Mouse (Mus musculus): ENCODE results near the gene Baiap2. TPM values are rescaled to one million over a fixed set of nuclear protein-coding genes. Genes with fewer than 3 reads are reported as not detected.

The Baiap2 gene
- total RNA-seq, 2 experiments from 2014 or later: 1.8 to 2.6 TPM

DNA sequence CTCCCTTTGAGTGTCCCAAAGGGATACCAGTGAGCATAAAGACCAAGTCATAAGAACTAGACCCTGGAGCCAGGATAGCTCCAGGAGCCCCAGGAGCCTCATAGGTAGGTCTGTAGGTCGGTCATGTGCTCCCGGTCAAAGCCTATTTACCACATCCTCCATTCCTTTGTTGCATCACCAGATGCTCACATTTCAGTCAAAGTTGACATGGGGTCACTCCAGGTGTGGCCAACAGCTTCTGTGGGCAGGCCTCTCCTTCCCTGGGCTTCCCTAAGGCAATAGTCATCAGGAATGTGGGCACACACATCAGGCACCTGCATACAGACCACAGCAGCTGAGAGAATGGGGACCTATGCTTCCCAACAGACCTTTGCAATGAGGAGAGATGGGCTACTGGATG, 25.3 kb downstream of the Baiap2 start:
- intact Hi-C loops (cut with DNase I): no loop called here
- no peak for DNase-seq

DNA sequence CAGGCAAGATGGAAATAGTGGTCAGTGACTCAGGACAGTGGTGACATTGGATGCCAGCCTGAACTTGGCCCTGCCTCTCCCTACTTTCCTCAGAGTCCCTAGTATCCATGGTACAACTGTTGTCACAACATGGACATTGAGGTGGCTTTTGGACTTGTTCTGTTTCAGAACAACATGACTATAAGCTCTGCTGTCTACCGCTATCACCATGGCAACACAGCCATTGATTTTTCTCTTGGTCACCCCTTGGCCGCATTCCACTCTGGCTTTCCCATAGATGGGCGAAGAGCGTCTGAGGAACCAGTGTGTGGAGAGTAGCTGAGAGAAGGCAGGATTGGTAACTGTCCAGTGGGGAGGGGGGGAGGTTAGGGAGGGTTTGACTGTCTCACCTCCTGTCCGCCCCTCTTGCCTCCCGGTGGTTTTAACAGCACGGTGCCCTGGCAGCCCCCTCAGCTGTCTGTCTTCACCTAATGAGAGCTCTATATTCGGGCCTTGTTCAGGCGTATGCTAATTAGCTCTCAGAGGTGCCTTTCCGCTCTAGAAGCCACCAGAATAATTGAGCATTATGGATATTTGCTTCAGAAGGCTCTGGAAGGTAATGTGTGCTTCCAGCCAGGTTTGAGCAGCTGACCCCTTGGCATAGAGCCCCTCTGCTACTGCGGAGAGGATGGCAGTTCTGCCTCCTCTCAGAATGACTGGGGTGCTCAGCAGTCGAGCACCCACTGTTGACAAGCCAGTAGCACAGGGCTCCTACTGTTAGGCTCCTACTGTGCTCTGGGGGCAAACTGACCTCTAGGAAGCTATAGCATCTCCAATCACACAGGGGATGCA, 27.7 kb downstream of the Baiap2 start:
- intact Hi-C loops (cut with DNase I): no loop called here
- no peak for DNase-seq

GRCm38 (mm10) chr11:119973789-119974188, 31.2 kb downstream of the Baiap2 start:
- no peak for DNase-seq
- intact Hi-C loops (cut with DNase I): no loop called here

DNA sequence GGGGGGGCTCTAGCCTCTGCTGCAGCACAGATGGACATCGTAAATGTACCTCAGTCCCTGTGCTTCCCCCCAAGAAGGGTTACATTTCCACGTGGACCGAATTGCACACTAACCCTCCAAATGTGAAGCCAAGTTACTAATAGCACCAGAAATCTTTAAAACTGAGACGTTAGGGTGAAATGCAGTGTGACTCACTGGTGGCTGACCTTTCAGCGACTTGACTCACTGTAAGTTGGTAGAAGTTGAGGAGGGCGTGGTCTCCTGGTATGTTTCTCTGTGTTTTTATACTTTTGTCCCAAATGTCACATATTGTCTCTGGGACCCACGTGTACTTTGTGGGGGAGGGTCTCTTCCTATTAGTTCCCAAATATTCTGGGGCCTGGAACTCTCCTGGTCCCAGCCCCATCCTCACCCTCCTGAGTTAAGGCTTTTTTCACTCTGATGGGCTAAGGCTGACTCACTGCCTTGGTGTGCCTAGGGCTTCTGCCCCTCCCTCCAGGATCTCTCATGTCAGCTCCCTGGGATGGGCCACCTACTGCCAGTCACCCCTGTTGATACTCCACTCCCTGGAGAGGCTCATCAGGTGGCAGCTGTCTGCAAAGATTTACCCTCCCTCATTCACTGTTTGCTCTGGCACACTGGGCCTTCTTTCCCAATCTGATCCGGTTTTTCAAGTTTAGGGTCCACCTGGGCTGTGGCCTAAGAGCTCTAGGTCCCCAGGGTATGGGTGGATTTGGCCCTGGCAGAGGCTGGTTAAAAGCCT, 33.4 kb downstream of the Baiap2 start:
- intact Hi-C loops (cut with DNase I): no loop called here
- no peak for DNase-seq

DNA sequence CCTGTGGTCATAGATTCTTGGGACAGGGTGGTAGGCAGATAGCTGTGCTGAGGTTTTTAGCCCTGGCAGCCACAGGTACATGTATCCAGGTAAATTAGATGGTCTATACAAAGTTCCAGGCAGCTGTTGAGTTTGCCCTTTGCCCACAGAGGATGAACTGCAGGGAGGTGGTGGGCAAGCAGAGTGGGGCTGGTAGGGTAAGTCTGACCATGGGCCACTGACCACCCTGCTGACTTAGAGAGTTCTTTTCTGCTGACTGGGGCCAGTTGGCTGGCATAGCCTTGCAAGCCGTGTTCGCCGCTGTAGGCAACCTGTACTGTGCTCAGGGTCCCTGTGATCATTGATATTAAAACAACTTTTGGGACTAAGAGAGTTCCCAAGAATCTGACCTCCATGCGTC, 36.1 kb downstream of the Baiap2 start:
- DNase-seq: no peak
- intact Hi-C loops (cut with DNase I): no loop called here

- intact Hi-C loops (cut with DNase I): no loop called here
- DNase-seq: no peak
These were observed 37.2 kb downstream of the Baiap2 start for GRCm38 (mm10) chr11:119979596-119980385.

- no peak for DNase-seq
- intact Hi-C loops (cut with DNase I): no loop called here
These were observed 39.2 kb downstream of the Baiap2 start for GRCm38 (mm10) chr11:119981769-119982168.

- intact Hi-C loops (cut with DNase I): no loop called here
- DNase-seq: no peak
These were observed 39.7 kb downstream of the Baiap2 start for GRCm38 (mm10) chr11:119982236-119982635.

- no peak for DNase-seq
- intact Hi-C loops (cut with DNase I): no loop called here
These were observed 40.6 kb downstream of the Baiap2 start for GRCm38 (mm10) chr11:119983151-119983550.

- DNase-seq: no peak
- intact Hi-C loops (cut with DNase I): no loop called here
These were observed 44.3 kb downstream of the Baiap2 start for GRCm38 (mm10) chr11:119986751-119987425.

DNA sequence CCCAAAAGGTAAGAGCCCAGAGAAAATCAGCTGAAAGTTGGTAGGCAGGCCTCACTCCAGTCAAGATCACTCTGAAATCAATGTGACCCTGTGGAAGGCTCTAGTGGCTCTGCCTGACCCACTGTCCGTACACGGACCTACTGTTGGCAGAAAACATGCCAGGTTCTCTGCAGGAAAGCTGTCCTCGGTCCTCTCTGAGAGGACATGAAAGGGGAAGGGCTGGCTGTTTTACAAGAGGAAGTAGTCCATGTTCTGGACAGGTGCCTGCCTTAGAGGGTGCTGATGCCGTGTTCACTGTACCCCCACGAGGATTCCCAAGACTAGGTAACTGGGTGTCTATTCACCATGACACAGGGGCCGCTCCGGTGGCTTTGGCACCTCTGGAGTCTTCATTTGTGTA, 45.3 kb downstream of the Baiap2 start:
- intact Hi-C loops (cut with DNase I): no loop called here
- DNase-seq: no peak

- intact Hi-C loops (cut with DNase I): no loop called here
- DNase-seq: peak in 1 of 2 experiments; percentile 60
These were observed 45.8 kb downstream of the Baiap2 start for GRCm38 (mm10) chr11:119988391-119988790.

- intact Hi-C loops (cut with DNase I): no loop called here
- peak in 1 of 2 experiments; percentile 28 for DNase-seq
These were observed 46.6 kb downstream of the Baiap2 start for GRCm38 (mm10) chr11:119989115-119989564.

DNA sequence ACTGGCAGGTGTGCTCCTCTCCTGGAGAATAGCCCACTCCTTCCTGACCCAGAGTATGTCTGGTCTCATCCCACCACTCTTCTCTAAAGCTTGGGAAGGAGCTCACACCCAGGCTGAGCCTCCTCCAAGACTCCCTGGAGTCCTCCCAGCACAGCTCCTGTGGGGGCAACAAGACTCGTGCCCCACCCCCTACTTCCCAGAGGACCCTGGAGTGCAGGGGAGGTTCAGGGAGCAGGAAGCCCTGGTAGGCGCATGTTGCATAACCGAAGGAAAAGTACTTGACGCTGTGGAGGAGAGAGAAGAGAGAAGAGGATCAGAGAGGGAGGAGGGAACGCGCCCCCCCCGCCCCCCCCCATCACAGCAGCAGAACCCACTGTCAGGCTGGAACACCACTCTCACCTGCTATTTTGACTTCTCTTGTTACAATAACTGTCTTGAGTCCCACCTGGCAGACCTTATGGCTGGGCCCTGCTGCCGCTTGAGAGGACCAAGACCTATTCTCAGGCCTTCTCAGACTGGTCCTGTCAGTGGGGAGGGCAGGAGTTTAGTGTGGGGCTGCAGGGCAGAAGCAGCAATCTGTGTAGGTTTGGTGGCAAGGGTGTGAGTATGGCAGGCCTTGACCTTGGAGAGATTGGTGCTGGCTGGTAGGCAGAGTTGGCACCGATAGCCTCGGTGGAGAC, 48.2 kb downstream of the Baiap2 start:
- intact Hi-C loops (cut with DNase I): loop anchor here (1.0 kb wide), 2 partner anchors 55 to 81 kb away; no protein-coding TSS in a partner anchor

GRCm38 (mm10) chr11:119991338-119991678, 48.7 kb downstream of the Baiap2 start:
- DNase-seq: peak; percentile 85 to 88
- intact Hi-C loops (cut with DNase I): loop anchor here (1.0 kb wide), 1 partner anchor 82 kb away; no protein-coding TSS in a partner anchor

More for the DNA sequence above, 48.2 kb downstream of the Baiap2 start:
- no peak for DNase-seq

- intact Hi-C loops (cut with DNase I): no loop called here
- no peak for DNase-seq
These were observed 54.8 kb downstream of the Baiap2 start for GRCm38 (mm10) chr11:119997351-119997750.

DNA sequence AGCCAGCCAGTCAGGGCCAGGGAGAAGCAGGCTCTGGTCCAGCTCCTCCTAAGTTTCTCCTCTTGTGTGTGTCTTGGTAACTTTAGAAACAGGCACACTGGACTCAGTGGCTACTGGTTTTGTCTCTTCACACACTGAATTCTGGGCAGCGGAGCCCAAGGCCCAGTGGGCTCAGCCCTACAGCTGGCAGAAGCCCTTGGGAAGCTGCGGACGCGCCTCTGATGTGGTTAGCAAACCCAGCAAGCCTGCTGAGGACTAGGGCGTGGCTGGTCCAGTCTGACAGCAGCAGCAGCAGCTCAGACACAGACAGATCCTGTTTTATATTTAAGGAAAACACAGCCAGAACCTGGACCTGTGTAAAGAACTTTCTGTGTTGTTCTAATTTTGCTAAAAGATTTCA, 59.5 kb downstream of the Baiap2 start:
- intact Hi-C loops (cut with DNase I): no loop called here
- DNase-seq: no peak

- intact Hi-C loops (cut with DNase I): no loop called here
- no peak for DNase-seq
These were observed 60.2 kb downstream of the Baiap2 start for GRCm38 (mm10) chr11:120002634-120003220.
